Mouse (Mus musculus): Measurements from ENCODE around the gene Cdc37l1. TPM values are rescaled to one million over a fixed set of nuclear protein-coding genes. Genes with fewer than 3 reads are reported as not detected.

Gene Cdc37l1
- polyA plus RNA-seq, 1 experiment: 9.2 TPM

DNA sequence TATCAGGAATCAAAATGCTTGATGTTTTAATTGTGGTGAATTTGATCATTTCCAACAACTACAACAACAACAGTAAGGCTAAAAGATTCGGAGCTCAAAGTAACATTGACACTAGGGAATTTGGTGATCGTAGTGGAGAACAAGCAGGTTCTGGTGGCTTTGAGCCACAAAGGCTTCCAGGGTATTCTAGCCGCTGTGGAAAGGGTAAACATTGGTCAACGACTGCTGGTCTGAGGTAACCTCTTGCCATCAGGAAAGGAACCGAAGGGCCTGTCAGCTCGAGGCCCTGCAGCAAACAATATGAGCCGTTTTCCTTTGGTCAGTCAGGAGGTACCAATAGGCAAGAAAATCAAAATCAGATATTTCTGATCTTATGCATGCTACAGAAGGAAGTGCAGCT is 7.5 kb upstream of the Cdc37l1 start:
- H3ac ChIP-seq (ENCODE audit: control insufficient read depth, insufficient read length): no peak overlapping the region
- H3K4me3 ChIP-seq: no peak overlapping the region
- no peak overlapping the region for H3K4me2 ChIP-seq (ENCODE audit: low read depth)
- no peaks in the 10 kb centered on the region for H3K36me3 ChIP-seq (ENCODE audit: control insufficient read depth, insufficient read depth)
- H3K27me3 ChIP-seq (ENCODE audit: control insufficient read depth, insufficient read depth, insufficient read length): peaks cover 8% of the 10 kb centered on the region
- TF ChIP-seq POLR2A (IDR thresholded peaks at IDR 0.05; ENCODE audit: insufficient read length, low read depth) (no peak), REST (IDR thresholded peaks at IDR 0.05; ENCODE audit: insufficient read depth, insufficient read length) (no peak), E2F4 (IDR thresholded peaks at IDR 0.05; ENCODE audit: insufficient read depth) (no peak), SRF (IDR thresholded peaks at IDR 0.05; ENCODE audit: control insufficient read depth, insufficient read length, low read depth) (no peak), TCF12 (IDR thresholded peaks at IDR 0.05; ENCODE audit: insufficient read depth, poor library complexity, severe bottlenecking) (no peak), POLR2AphosphoS2 (IDR thresholded peaks at IDR 0.05; ENCODE audit: insufficient read length, low read depth) (no peak), TCF3 (IDR thresholded peaks at IDR 0.05; ENCODE audit: insufficient read length, low read depth) (no peak), USF1 (IDR thresholded peaks at IDR 0.05; ENCODE audit: low read depth) (no peak), MYOD1 (IDR thresholded peaks at IDR 0.05; ENCODE audit: control insufficient read depth in 1 of 3, insufficient read length in 2 of 3, low read depth in 2 of 3) (no peak), CEBPB (IDR thresholded peaks at IDR 0.05; ENCODE audit: insufficient read depth, poor library complexity, severe bottlenecking) (no peak), MYOG (IDR thresholded peaks at IDR 0.05; ENCODE audit: control insufficient read depth in 1 of 3, insufficient read depth in 1 of 3, insufficient read length in 2 of 3, low read depth in 2 of 3) (no peak), MAX (IDR thresholded peaks at IDR 0.05; ENCODE audit: low read depth) (no peak)
- H3K79me2 ChIP-seq (ENCODE audit: control insufficient read depth, insufficient read depth): no peaks in the 10 kb centered on the region

DNA sequence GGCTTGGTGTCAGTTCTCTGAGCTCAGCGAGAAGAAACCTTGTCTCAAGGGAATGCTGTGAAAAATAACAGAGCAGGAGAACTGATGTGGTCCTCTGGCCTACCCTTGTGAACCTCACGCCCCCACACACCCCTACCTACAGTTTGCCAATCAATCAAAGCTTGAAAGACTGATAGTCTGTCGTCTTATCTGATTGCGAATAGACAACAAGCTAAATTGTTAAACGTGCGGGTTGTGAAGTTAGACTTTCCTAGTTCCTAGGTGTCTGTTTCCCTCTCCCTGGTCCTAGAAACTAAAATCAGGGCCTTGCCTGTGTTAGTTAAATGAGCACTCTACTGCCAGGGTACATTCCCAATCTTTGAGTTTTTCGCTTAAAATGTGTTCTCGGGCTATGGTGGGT is 637 bp upstream of the Cdc37l1 start:
- Histone ChIP-seq H3K36me3 (ENCODE audit: control insufficient read depth, insufficient read depth) (no peaks in the 10 kb centered on the region), H3K79me2 (ENCODE audit: control insufficient read depth, insufficient read depth) (peaks cover 41% of the 10 kb centered on the region), H3K27me3 (ENCODE audit: control insufficient read depth, insufficient read depth, insufficient read length) (peaks cover 8% of the 10 kb centered on the region), H3ac (ENCODE audit: control insufficient read depth, insufficient read length) (no peak overlapping the region), H3K4me3 (peak overlapping the region; percentile 81), H3K4me2 (ENCODE audit: low read depth) (peak overlapping the region; percentile 72)
- TF ChIP-seq E2F4 (IDR thresholded peaks at IDR 0.05; ENCODE audit: insufficient read depth) (no peak), TCF3 (IDR thresholded peaks at IDR 0.05; ENCODE audit: insufficient read length, low read depth) (no peak), USF1 (IDR thresholded peaks at IDR 0.05; ENCODE audit: low read depth) (no peak), POLR2A (IDR thresholded peaks at IDR 0.05; ENCODE audit: insufficient read length, low read depth) (no peak)

DNA sequence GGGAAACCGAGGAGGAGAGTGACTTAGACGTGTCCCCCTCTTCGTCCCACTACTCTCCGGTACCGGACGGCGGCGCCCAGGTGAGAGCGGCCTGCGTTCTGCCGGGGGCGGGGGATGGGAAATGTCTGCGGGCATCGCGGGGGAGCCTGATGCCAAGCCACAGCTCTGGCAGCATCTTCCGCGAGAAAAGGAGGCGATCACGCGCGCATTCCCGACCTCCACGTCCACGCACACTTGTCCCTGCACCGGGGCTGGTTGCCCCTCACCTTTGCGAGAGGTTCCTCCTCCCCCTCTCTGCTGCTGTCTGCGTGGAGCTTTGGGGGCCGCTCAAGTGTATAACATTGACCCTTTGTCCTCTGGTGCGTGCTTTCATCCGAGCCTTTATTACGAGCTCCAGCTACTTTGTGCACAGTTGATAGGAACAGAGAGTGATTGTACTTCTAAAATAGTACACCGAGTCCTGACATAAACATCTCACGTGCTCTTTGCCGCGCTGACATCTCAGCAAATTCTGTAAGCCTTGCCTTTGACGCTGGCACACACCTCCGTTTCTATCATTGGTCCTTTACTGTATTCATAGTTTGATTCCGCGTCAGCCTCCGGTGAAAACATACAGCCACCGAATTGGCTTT is 554 bp downstream of the Cdc37l1 start:
- Histone ChIP-seq H3K4me3 (peak overlapping the region; percentile 81), H3K79me2 (ENCODE audit: control insufficient read depth, insufficient read depth) (peaks cover 41% of the 10 kb centered on the region), H3K36me3 (ENCODE audit: control insufficient read depth, insufficient read depth) (peaks cover 2% of the 10 kb centered on the region), H3ac (ENCODE audit: control insufficient read depth, insufficient read length) (peak overlapping the region; percentile 56), H3K4me2 (ENCODE audit: low read depth) (peak overlapping the region; percentile 79), H3K27me3 (ENCODE audit: control insufficient read depth, insufficient read depth, insufficient read length) (peaks cover 8% of the 10 kb centered on the region)
- TF ChIP-seq MYOD1 (IDR thresholded peaks at IDR 0.05; ENCODE audit: control insufficient read depth in 1 of 3, insufficient read length in 2 of 3, low read depth in 2 of 3): no peak
- TF ChIP-seq E2F4 (IDR thresholded peaks at IDR 0.05; ENCODE audit: insufficient read depth): no peak

DNA sequence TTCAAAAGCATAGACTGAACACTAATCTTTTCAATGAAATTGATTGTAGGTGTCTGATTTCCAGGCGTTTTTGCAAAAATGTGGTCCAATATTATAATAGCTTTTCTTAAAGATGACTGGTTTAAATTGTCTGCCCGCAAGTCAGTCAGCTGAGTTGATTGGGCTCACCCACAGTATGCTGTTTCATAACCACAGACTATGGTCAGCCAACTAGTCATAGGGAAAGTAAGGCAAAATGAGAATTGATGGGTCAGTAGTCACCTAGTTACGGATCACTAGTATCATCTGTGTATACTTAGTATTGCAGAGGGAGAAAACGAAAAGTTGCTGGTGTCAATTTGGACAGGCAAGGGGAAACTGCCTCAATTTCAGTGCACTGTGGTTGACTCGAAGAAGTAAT is 1.2 kb downstream of the Cdc37l1 start:
- H3ac ChIP-seq (ENCODE audit: control insufficient read depth, insufficient read length): peak overlapping the region; percentile 56
- H3K36me3 ChIP-seq (ENCODE audit: control insufficient read depth, insufficient read depth): peaks cover 9% of the 10 kb centered on the region
- peak overlapping the region; percentile 79 for H3K4me2 ChIP-seq (ENCODE audit: low read depth)
- peaks cover 7% of the 10 kb centered on the region for H3K27me3 ChIP-seq (ENCODE audit: control insufficient read depth, insufficient read depth, insufficient read length)
- TF ChIP-seq MAX (IDR thresholded peaks at IDR 0.05; ENCODE audit: low read depth) (no peak), CEBPB (IDR thresholded peaks at IDR 0.05; ENCODE audit: insufficient read depth, poor library complexity, severe bottlenecking) (no peak), SRF (IDR thresholded peaks at IDR 0.05; ENCODE audit: control insufficient read depth, insufficient read length, low read depth) (no peak), POLR2A (IDR thresholded peaks at IDR 0.05; ENCODE audit: insufficient read length, low read depth) (no peak), REST (IDR thresholded peaks at IDR 0.05; ENCODE audit: insufficient read depth, insufficient read length) (no peak), MYOG (IDR thresholded peaks at IDR 0.05; ENCODE audit: control insufficient read depth in 1 of 3, insufficient read depth in 1 of 3, insufficient read length in 2 of 3, low read depth in 2 of 3) (no peak), USF1 (IDR thresholded peaks at IDR 0.05; ENCODE audit: low read depth) (no peak), MYOD1 (IDR thresholded peaks at IDR 0.05; ENCODE audit: control insufficient read depth in 1 of 3, insufficient read length in 2 of 3, low read depth in 2 of 3) (no peak), TCF3 (IDR thresholded peaks at IDR 0.05; ENCODE audit: insufficient read length, low read depth) (no peak), POLR2AphosphoS2 (IDR thresholded peaks at IDR 0.05; ENCODE audit: insufficient read length, low read depth) (no peak), TCF12 (IDR thresholded peaks at IDR 0.05; ENCODE audit: insufficient read depth, poor library complexity, severe bottlenecking) (no peak), E2F4 (IDR thresholded peaks at IDR 0.05; ENCODE audit: insufficient read depth) (no peak)
- peaks cover 48% of the 10 kb centered on the region for H3K79me2 ChIP-seq (ENCODE audit: control insufficient read depth, insufficient read depth)
- H3K4me3 ChIP-seq: peak overlapping the region; percentile 81

DNA sequence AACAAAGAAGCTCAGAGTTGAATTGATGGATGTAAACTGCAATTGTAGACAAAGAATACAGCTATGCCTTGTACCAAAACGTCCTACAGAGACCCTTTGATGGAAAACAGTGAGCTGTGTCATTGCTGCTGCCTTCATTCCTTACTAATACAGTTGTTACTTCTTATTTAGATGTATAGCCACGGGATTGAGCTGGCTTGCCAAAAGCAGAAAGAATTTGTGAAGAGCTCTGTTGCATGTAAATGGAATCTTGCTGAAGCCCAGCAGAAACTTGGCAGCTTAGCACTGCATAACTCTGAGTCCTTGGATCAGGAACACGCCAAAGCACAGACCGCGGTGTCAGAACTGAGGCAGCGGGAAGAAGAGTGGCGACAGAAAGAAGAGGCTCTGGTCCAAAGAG is 4.7 kb downstream of the Cdc37l1 start:
- no peak overlapping the region for H3K4me3 ChIP-seq
- H3K4me2 ChIP-seq (ENCODE audit: low read depth): no peak overlapping the region
- H3K79me2 ChIP-seq (ENCODE audit: control insufficient read depth, insufficient read depth): peaks cover 64% of the 10 kb centered on the region
- no peak overlapping the region for H3ac ChIP-seq (ENCODE audit: control insufficient read depth, insufficient read length)
- H3K36me3 ChIP-seq (ENCODE audit: control insufficient read depth, insufficient read depth): peaks cover 32% of the 10 kb centered on the region
- no peaks in the 10 kb centered on the region for H3K27me3 ChIP-seq (ENCODE audit: control insufficient read depth, insufficient read depth, insufficient read length)
- TF ChIP-seq CEBPB (IDR thresholded peaks at IDR 0.05; ENCODE audit: insufficient read depth, poor library complexity, severe bottlenecking): no peak

Data from myocyte (in vitro differentiated cells).